Mouse (Mus musculus): ENCODE measurements around the gene Gabrr2.
A peak's percentile ranks its signal among the peaks of the same experiment; 100 is the strongest.

Gene Gabrr2

DNA sequence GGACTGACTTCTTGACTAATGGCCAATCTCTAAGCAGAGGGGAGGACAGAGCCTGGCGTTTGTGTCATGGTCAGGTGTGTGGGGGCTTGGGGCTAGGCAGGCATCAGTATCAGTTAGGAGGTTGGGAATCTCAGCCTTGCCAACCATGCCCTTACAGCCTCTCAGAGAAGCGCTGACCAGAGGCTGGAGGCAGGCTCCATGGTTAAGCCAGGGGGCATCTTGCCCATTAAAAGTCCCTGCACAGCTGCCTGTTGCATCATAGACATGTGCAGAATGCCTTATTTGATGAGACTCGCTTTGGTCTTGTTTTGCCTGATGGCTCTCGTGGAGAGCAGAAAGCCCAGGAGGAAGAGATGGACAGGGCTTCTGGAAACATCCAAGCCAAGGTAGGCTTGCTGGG is at the start of gene Gabrr2:
TSS of gene Gabrr2 (plus strand) at position 19 of the 400 bp plus-strand sequence.
- no peak for DNase-seq (ENCODE audit: low spot score in 2 of 2)

DNA sequence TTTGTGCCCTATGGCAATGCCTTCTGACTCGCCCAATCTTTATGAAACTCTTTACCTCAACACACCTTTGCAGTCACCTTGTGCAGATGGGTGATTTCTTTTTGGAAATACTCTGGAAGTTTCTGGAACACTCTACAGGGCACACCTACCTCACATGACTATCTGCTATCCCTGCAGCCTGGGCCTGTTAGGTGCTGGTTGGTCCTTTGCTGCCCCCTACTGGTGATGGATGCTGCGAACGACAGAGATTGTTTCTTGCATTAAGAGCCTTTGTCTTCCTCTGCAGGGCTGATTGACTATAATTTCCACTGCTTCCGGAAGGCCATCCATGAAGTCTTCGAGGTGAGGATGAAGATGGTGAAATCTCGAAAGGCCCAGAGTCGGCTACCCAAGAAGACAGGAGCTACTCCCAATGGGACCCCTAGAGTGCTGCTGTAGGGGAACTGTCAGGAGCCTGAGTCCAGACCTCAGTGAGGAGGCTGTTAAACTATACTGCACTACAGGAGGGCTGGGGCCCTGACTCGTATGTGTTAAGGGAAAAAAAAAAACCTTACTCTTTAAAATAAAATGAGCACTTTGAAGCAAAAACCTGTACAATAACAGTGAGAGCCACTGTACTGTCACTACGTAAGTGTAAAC is 44.3 kb upstream of the Gabrr2 start:
- DNase-seq (ENCODE audit: low spot score in 2 of 2) = peak; percentile 62 to 93

DNA sequence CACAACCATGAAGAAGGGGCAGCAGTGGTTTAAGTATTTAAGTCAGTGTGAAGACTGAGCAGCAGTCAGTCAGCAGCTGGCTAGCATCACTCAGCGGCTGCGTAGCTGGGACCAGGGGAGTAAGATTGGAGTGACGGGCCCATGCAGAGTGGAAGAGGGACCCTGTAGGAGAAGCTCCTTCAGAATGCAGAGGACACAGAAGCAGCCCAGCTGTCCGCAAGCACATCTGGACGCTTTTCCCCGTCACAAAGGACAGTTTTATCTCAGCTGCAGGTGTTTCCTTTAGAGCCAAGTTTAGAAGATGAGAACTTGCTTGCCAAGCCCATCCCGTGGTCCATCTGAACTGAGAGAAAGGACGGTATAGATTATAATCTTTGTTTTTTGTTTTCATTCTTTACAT is 38.4 kb upstream of the Gabrr2 start:
- DNase-seq (ENCODE audit: low spot score in 2 of 2) = no peak

DNA sequence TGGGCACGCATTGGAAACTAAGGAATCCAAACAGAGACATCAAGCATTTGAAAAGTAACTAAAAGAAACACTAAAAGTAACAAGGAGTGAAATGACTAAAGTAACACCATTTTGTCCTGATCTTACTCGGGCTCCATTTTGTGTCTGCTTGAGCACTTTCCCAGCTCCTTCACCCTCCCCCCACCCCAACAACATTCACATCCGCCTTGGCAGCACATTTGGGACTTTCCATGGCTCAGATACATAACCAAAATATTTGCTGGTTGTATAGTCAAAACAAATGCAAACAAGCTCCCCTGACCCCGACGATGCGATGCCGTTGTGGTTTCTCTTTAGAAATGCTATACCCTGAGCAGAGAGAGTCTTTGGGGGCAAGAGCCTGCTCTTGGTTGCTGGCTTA is 33.7 kb upstream of the Gabrr2 start:
- DNase-seq (ENCODE audit: low spot score in 2 of 2) = no peak

DNA sequence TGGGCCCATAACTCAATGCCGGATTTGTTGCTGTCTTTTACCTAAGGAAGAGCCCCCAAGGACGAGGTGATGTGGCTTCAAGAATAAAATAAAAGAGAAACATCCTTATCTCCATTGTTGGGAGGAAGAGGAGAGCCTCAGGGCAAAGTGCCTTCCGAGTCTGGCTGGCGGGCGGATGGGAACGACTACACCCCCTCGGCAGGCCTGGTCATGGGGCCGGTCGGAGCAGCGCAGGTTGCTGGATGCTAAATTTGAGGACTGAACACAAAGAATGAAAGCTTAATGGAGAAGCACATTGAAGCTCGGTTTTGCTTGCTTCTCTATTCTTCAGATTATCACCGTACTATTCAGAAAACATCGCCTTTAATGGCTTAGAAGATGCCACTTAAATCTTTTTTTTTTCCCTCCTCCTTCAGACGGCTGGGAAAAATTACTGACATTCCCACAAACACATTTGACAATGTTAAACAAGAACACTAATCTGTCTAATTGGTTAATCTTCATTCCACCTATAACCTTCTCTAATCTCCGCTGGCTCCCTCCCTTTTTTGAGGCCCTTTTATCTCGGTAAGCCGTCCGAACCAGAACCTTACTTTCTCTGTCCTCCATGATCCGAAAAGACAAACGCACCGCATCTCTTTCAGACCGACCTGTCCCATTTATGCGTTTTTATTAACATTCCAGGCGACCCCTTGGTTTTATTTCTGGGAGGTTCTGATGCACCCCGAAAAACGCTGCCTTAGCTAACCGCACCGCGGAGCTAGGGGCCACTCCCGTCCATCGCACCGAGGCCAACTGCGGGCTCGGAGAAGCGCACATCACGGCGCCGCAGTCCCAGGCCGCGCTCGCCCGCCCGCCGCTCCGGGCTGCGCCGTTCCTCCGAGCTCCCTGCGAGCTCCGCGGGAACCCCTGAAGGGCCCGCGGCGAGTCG is 32.3 kb upstream of the Gabrr2 start:
- DNase-seq (ENCODE audit: low spot score in 2 of 2) = peak in 1 of 2 experiments; percentile 39

DNA sequence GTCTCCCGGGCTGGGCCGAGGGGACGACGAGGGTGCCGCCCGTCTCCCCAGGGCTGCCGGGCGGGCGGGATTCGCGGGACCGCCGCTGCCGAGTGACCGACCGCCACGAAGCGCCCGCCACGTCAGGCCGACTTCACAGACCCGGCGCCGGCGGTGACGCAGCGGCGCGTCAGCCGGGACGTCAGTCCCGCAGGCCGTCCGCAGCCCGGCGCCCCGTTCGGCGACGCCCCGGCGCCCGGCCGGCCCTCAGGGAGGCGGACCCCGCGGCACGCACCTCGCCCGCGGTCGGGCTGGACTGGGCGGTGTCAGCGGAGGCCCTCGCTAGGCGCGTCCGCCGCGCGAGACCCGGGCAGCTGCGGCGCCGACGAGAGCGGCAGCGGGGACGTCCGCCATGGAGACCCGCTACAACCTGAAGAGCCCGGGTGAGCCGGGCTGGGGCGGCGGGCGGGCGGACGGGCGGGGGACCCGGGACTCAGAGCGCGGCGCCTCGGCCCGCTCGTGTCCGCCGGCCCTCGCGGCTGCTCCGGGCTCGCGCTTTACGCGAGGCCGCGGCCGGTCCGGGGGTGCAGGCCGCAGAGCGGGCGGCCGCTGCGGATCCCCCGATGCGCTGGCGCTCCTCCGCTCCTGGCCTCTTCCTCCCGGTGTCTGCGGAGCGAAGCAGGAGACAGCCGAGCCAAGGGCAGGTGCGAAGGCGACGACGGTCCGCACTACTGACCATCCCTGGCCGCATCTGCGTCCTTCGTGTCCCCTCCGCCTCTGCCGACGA is 31.4 kb upstream of the Gabrr2 start, which contains the start of gene Ube2j1:
TSS of gene Ube2j1 (plus strand) at position 222 of the 766 bp plus-strand sequence.
- DNase-seq (ENCODE audit: low spot score in 2 of 2) = peak; percentile 66 to 84

DNA sequence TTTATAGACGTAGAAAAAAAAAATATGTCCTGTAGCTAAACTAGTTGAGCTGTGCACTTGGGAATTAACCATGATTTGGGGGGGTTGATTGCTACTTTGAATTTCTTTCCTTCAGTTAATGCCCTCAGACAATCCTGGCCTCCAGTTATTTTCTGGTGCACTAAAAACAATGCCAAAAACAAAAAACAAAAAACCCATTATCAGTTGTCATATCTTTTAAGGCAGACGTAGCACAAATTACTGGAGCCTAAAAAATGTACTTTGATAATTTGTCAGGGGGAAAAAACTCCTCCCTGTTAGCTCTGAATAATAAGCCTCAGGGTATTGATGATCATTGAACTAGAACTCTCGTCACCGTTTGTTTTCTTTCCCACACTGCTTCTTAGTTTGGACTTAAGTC is 30.8 kb upstream of the Gabrr2 start:
- no peak for DNase-seq (ENCODE audit: low spot score in 2 of 2)

DNA sequence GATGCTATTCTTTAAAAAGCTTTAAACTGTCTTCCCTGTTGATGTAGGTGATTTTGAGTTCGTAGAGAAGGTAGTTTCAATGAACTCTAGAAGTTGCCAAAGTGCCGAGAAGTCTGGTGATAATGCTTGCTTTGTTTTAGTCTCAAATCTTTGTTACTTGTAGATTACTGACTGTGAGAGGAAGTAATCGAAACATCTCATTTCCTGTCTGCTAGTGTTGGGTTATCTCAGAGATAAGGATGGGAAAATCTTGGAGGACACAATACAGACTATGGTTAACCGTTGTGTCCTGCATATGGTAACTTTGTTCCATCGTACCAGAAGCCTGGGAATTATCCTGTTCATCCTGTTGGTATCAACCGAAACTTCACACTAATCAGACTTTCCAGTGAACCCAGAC is 29.3 kb upstream of the Gabrr2 start:
- DNase-seq (ENCODE audit: low spot score in 2 of 2) = no peak

DNA sequence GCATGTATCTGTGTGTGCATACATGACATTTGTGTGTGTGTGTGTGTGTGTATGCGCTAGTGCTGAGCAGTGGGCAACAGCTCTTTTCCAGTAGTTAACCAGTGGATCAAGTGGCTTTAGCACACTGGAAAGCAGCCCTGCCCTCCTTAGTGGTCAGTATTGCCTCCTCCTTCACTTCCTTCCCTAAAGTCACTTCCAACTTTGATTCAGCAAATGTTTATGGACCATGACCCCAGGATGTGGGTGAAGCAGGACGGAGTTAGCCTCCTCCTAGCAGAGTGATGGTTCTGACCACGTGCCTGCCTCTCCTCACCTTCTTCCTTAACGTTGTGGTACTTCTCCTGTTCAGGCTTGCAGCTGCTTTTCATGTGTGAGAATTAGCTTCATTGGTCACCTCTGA is 23.0 kb upstream of the Gabrr2 start:
- no peak for DNase-seq (ENCODE audit: low spot score in 2 of 2)

DNA sequence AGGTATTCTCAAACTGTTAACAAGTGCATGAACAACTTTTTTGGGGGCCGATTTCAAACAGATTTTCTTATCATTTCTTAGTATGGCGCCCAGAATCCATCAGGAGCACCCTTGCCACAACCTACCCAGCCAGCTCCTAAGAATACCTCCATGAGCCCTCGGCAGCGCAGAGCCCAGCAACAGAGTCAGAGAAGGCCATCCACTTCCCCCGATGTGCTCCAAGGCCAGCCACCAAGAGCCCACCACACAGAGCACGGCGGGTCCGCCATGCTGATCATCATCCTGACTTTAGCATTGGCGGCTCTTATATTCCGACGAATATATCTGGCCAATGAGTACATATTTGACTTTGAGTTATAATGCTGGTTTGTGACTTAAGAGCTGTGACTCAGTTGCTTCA is 13.2 kb upstream of the Gabrr2 start:
- DNase-seq (ENCODE audit: low spot score in 2 of 2) = no peak

DNA sequence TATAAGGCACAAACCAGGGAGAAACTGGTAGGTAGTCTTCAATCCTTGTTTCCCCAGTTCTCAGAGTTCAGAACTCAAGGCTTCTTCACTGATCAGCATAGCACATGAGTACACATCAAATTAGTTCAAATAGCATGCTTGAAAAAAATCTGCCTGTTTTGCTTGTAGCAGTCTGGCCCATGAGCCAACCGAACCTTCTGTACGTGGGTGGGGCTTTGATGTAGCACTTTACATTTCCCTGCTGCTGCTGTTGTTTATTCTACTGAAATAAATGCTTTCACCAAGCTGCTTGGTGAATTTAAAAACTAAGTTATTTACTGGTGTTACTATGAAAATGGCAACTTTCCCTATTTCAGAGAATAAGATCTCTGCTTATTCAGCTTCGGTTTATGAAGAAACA is 10.7 kb upstream of the Gabrr2 start:
- peak in 1 of 2 experiments; percentile 31 for DNase-seq (ENCODE audit: low spot score in 2 of 2)

DNA sequence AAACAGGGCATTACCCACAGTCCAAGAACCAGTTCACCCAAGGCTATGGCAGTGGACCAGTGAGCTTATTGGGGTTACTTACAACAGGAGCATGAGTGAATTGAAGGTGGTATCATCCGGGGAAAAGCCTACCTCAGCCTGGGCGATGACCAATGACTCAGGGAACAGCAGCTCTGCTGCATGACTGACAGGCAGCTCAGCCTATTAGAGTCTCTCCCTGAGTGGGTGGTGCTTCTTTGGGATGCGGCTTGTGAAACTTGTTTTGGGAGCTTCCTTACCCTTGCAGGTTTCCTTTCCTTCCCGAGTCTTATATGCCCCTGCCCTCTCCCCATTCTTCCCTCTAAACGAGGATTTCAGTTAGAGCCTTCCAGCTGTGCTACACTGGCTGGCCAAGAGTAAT is 10.1 kb upstream of the Gabrr2 start:
- no peak for DNase-seq (ENCODE audit: low spot score in 2 of 2)

DNA sequence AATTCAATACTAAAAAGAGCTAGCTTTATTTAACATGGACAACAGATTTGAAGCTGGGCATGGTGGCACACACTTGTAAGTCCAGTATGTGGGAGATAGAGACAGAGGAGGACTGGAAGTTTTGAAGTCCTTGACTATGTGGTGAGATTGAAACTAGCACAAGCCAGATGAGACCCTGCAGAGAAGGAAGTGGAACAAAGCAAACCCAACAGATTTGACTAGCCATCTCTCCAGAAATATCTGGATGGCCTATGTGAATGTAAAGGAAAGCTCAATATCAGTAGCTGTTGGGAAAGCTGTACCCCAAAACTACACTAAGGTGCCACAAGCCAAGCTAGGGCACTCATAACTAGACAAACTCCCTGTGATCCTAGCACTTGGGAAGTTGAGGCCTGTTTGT is 8.4 kb upstream of the Gabrr2 start:
- DNase-seq (ENCODE audit: low spot score in 2 of 2) = no peak

DNA sequence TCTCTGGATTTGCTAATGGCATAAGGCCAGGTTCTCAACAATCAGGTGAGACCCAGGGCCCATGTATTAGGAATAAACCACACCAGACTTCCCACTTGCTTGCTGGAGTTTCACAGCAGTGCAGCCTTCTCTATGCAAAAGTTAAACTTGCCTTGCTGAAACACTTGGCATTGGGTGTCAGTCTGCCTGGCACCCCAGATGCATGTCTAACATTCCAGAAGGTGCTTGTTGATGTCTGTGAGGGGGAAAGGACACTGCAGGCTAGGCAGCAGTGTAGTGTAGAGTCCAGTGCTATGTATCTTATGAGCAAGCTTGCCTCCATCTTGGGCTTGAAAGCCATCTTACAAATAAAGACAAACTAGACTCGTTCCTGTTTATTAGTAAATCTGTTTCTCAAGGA is 6.5 kb upstream of the Gabrr2 start:
- DNase-seq (ENCODE audit: low spot score in 2 of 2) = no peak

DNA sequence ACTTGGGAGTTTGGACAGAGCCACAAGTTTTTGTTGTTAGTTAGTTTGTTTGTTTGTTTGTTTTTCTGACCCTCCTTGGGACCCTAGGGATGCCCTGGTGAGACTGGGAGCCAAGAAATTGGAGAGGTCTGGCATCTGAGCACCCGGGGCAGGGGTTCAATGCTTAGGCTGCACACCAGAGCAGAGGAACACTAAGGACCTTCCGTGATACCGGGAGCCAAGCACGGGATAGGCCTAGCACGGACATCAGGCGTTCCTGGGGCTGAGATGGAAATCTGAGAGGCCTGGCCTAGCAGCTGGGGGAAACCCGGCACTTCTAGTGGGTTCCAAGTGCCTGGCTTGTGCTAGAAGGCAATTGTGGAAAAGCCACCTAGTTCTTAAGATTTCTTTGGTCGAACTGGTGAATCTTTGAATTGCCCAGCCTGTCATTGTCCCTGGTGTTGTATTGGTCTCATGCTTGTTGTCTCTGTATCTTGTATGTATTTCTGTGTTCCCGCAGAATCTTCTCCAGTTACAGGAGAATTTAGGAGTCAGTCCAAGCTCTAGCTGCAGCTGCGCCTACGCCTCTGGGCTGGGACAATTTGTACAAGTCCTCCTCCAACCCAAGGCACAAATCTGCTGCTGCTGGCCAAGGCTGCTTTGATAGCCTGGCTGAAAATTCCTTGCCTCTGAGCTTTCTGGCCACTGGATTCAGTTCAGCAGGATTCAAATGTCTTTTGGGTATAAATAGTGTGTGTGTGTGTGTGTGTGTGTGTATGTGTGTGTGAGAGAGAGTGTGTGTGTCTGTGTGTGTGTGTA is 4.7 kb upstream of the Gabrr2 start:
- DNase-seq (ENCODE audit: low spot score in 2 of 2) = peak in 1 of 2 experiments; percentile 67

DNA sequence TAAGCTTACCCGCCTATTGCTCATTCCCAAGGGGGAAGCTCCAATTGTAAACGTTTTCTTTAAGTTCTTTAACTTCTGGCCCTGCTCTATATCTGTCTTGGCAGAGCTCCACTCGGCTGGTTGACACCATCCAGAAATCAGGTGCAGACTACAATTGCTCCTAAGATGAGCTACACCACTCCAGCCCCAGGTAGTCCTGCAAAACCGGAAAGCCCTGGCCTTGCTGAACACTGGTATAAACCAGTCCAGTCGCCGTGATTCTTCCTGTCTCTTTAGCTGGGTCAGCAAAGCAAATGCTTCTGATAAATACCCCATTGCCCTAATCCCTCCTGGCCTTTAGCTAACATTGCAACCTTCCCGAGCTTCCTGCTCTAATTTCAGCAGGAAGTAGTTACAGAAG is 1.6 kb upstream of the Gabrr2 start:
- no peak for DNase-seq (ENCODE audit: low spot score in 2 of 2)

DNA sequence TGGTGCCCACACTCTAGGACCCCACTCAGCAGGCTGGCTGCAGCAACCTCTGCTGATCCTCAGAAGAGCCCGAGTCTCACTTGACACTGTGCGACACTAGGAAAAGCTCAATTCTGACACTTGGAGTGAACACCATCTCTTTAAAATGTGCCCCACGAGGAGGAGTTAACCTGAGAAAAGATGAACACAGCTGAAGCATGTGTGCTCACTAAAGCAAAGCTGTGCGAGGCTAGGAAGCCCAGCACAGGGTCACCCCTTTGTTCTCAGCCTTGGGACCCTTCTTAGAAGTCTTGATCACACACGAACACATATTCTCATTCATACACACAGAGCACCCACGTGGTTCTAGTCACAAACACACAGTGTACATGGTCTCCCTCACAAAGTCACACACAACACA is 2.2 kb downstream of the Gabrr2 start:
- no peak for DNase-seq (ENCODE audit: low spot score in 2 of 2)

DNA sequence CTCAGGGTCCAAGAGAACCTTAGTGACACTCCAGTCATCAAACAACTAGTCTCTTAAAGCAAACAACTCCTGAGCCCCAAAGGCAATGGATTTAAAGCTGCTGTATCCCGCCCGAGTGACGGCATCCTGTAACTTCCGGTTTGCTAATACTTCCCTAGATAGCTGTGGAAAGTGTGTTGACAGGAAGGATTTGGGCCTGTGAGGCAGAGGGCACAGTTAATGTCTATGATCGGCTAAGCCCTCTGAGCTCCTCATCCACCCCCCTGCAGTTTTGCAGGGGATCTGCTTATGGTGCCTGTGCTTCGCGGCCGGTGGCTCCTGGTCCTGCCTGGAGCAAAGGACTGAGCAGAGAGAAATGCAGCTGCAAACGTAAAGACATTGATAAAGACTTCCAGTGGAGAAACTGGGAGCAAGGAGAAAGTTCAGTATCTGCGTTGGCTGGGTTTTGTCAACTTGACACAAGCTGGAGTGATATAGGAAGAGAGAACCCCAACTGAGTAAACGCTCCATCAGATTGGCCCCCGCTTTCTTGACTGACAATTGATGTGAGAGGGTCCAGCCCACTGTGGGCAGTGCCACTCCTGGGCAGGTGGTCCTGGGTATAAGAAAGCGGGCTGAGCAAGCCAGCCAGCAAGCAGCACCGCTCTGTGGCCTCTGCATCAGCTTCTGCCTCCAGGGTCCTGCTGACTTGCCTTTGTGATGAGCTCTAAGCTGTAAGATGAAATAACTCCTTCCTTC is 3.6 kb downstream of the Gabrr2 start:
- no peak for DNase-seq (ENCODE audit: low spot score in 2 of 2)

DNA sequence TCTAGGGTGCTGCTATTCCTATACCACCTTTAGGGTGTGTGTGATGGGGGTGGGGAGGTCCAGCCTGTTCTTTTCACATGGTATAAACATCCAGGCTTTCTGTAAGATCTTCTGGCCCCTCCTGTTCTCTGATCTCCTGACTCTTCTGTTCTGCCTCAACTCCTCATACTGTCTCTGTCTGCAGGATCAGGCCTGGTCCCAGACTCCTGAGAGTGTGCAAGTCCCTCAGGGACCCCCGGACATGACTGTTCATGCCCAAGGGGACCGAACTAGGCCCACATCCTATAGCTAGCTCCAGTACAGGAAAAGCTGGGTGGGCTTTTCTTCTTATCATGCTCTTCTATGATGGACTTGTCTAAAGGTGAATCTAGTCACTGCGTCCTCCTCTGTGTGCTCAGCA is 4.5 kb downstream of the Gabrr2 start:
- no peak for DNase-seq (ENCODE audit: low spot score in 2 of 2)

DNA sequence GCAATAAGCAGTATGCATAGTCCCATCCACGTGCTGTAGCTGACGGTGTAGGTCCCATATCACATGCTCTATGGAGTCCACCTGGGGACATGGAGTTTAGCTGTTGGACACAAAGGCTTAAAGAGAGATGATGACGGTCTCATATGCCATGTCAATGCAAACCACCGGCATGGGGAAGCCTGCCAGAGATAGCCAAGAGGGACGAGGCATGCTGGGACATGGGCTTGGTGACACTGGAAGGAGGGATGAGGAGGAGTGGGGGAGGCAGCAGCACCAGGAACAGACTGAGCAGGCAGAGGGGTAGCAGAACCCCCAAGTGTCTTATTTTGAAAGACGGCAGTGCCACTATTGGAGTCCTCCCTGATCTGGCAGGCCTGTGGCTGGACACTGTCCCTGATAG is 5.0 kb downstream of the Gabrr2 start:
- DNase-seq (ENCODE audit: low spot score in 2 of 2) = no peak

DNA sequence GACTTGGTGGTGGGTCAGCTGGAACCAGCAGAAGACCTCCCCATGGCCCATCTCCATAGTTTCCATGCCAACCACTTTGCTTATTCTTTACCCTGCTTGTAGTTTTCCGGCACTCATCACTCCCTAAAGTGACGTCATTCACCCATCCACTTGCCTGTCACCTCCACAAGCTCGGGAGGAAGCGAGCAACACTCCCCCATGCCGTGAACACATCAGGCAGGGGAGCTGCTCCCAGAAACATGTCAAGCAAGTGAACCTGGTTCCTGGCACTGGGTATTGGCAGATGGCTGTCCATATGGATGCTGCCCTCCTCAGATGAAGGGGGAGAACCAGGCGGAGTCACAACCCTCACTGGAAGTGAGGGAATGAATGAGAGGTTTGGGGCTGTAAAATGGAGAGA is 6.1 kb downstream of the Gabrr2 start:
- DNase-seq (ENCODE audit: low spot score in 2 of 2) = peak in 1 of 2 experiments; percentile 33
